Mouse (Mus musculus): ENCODE measurements around the gene Zfp87.

GRCm38 (mm10) chr13:67469274-67469673 lies 56.7 kb downstream of the Zfp87 start:
- no peak for TF ChIP-seq CTCF (IDR thresholded peaks at IDR 0.05; ENCODE audit: low read depth)
- TF ChIP-seq EP300 (IDR thresholded peaks at IDR 0.05; ENCODE audit: low read depth), result no peak

Data from liver, embryonic 14.5 days (tissue).